Mouse (Mus musculus) urinary bladder, postnatal 0 days (tissue): Measurements from ENCODE around the gene Ehhadh. TPM values are rescaled to one million over a fixed set of nuclear protein-coding genes. Genes with fewer than 3 reads are reported as not detected.

Experiments used
- polyA plus RNA-seq: library from polyadenylated mRNA; unstranded; fragments of >200 nt; fragmentation: Nextera tagmentation; extraction: Ambion mirVana; gene quantifications from 2 replicates; pipeline ENCODE4 v1.2.1, GENCODE M21; 2015

Ehhadh gene
- polyA plus RNA-seq: 2.4 and 2.6 TPM in 2 replicates

GRCm38 (mm10) chr16:21787516-21788353 is at the start of gene Ehhadh:
Ehhadh (minus strand) TSS chr16:21787807.

GRCm38 (mm10) chr16:21793875-21794696 is 6.5 kb upstream of the Ehhadh start, which contains the start of gene Map3k13:
Map3k13 (plus strand) TSS chr16:21794346.

Other genes with a start within 250 kb of the Ehhadh start
- 15.1 and 18.7 TPM in 2 replicates for gene 2510009E07Rik, start 93.1 kb downstream of the Ehhadh start, polyA plus RNA-seq
- 0.15 and 0.17 TPM in 2 replicates for gene Map3k13, start 6.5 kb upstream of the Ehhadh start, polyA plus RNA-seq
- gene Tmem41a, start 159.7 kb upstream of the Ehhadh start, polyA plus RNA-seq: 20.1 and 21.2 TPM in 2 replicates
- 36.3 and 38.2 TPM in 2 replicates for gene Liph, start 207.9 kb upstream of the Ehhadh start, polyA plus RNA-seq
- gene Senp2, start 221.7 kb upstream of the Ehhadh start, polyA plus RNA-seq: 26.7 and 30.0 TPM in 2 replicates